Mouse (Mus musculus): Measurements from ENCODE around the gene Erp27.

DNA sequence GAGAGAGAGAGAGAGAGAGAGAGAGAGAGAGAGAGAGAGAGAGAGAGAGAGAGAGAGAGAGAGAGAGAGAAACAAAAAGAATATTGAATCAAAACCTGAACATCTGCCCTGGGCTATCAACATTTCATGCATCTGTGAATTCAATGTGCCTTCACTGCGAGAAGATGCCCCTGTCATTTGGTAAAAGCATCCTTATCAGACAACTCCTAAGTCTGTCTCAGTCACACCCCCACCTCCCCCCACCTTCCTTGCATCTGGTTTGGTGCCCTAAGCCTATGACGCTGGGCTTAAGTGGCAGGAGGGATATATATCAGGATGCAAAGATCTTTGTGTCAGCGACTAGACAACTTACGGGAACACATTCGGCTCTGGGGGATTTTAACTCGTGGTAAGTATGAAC lies 32.2 kb upstream of the Erp27 start:
- TF ChIP-seq POLR2A (IDR thresholded peaks at IDR 0.05; ENCODE audit: low read depth, low read length) (no peak), CHD1 (IDR thresholded peaks at IDR 0.05; ENCODE audit: low read depth, low read length) (no peak), CTCF (conservative IDR thresholded peaks at IDR 0.05 in 1 of 2, IDR thresholded peaks at IDR 0.05 in 1 of 2; ENCODE audit: low read depth in 2 of 2, low read length in 2 of 2) (no peak), CHD2 (IDR thresholded peaks at IDR 0.05; ENCODE audit: low read length) (no peak), MAFK (IDR thresholded peaks at IDR 0.05; ENCODE audit: insufficient replicate concordance, low read length) (no peak), EP300 (IDR thresholded peaks at IDR 0.05; ENCODE audit: low read length) (no peak), MAZ (IDR thresholded peaks at IDR 0.05; ENCODE audit: low read depth, low read length) (no peak), SIN3A (IDR thresholded peaks at IDR 0.05; ENCODE audit: low read length) (no peak), MEF2A (IDR thresholded peaks at IDR 0.05; ENCODE audit: borderline replicate concordance, low read depth, low read length) (no peak), HCFC1 (IDR thresholded peaks at IDR 0.05; ENCODE audit: low read depth, low read length) (no peak), NELFE (IDR thresholded peaks at IDR 0.05; ENCODE audit: low read depth, low read length) (no peak)

All from CH12.LX (cell line).